Mouse (Mus musculus) neural tube, embryonic 15.5 days (tissue): ENCODE results near the gene Zbtb7a. TPM values are rescaled to one million over a fixed set of nuclear protein-coding genes. Genes with fewer than 3 reads are reported as not detected.
A peak's percentile ranks its signal among the peaks of the same experiment; 100 is the strongest.

Source experiments
- ATAC-seq: fragments of 200-750 bp; cut with Nextera tagmentation; 2 replicates; pipeline ENCODE4 v1.8.0; 2017; ENCODE audit warnings: mild to moderate bottlenecking, moderate TSS enrichment, moderate library complexity; ENCODE audit not compliant: low FRiP score
- H3K27ac ChIP-seq: fragments of 300-500 bp; sonication (generic); replicated peaks from 2 replicates; pipeline ENCODE4 v1.5.1; 2015; ENCODE audit warnings: mild to moderate bottlenecking, inconsistent platforms
- H3K27me3 ChIP-seq: fragments of 300-500 bp; sonication (generic); replicated peaks from 2 replicates; pipeline ENCODE4 v1.6.1; 2015; ENCODE audit warnings: inconsistent platforms
- H3K36me3 ChIP-seq: fragments of 300-500 bp; sonication (generic); 2 replicates; pipeline ENCODE4 v1.6.1; 2015; ENCODE audit warnings: inconsistent platforms
- H3K4me1 ChIP-seq: fragments of 300-500 bp; sonication (generic); 2 replicates; pipeline ENCODE4 v1.6.1; 2015; ENCODE audit warnings: inconsistent platforms
- H3K4me2 ChIP-seq: fragments of 300-500 bp; sonication (generic); 2 replicates; pipeline ENCODE4 v1.6.1; 2015; ENCODE audit warnings: inconsistent platforms, mild to moderate bottlenecking, moderate library complexity
- H3K4me3 ChIP-seq: fragments of 300-500 bp; sonication (generic); replicated peaks from 2 replicates; pipeline ENCODE4 v1.5.1; 2015; ENCODE audit warnings: mild to moderate bottlenecking, inconsistent platforms
- H3K9ac ChIP-seq: fragments of 300-500 bp; sonication (generic); replicated peaks from 2 replicates; pipeline ENCODE4 v1.6.1; 2015; ENCODE audit warnings: mild to moderate bottlenecking, inconsistent platforms
- H3K9me3 ChIP-seq: fragments of 300-500 bp; sonication (generic); replicated peaks from 2 replicates; pipeline ENCODE4 v1.6.1; 2016; ENCODE audit warnings: inconsistent platforms
- WGBS: fragments of 180-500 bp; shearing (Covaris S2); methylation state at CpG from one replicate; pipeline ENCODE4 v1.1.7; 2015; ENCODE audit warnings: mixed read lengths; 5-methylcytosine and 5-hydroxymethylcytosine counted together
- polyA plus RNA-seq: library from polyadenylated mRNA; unstranded; fragments of >200 nt; fragmentation: Nextera tagmentation; extraction: Ambion mirVana; gene quantifications from 2 replicates; pipeline ENCODE4 v1.2.1, GENCODE M21; 2015

Gene Zbtb7a
- 14.8 and 21.0 TPM in 2 replicates for polyA plus RNA-seq

DNA sequence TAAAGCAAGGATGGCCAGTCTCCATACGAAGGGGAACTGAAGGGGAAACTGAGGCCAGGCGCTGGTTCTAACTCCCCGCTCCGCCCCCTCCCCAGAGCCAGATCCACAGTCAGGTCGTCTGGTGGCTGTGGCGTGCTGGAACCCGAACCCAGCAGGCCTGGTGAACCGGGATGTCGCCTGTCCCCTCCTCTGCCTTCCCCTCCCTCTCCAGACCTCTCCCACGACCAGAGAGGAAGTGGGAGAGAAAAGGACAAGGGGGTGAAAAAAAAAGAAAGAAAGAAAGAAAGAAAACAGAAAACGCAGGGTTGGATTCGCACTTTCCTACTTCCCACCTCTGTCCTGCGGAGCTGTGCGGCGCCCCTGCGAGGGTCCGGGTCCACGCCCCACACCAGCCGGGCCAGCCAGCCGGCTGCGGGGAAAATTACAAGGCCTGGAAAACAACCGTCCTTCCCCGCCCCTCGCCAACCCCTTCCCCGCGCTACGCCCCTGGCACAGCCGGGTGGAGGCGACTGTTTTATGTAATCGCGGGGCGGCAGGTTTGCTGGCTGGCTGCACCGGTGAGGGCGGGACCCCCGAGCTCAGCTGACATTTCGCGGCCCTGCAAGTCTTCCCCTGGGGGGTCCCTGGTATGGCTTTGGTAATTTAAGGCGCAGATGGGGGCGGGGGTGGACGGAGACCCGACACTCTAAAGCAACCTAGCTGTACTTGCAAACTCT, at the start of gene Zbtb7a:
Zbtb7a (plus strand) TSS at position 255 of the 716 bp plus-strand sequence.
- peaks cover 43% of the 10 kb centered on the region for H3K27me3 ChIP-seq
- H3K9me3 ChIP-seq = no peaks in the 10 kb centered on the region
- no peaks in the 10 kb centered on the region for H3K36me3 ChIP-seq
- H3K4me2 ChIP-seq = peak within 1 kb of the TSS; percentile 98
- H3K4me1 ChIP-seq = peaks cover 37% of the 10 kb centered on the region
- no peak for ATAC-seq
- H3K4me3 ChIP-seq = peak within 1 kb of the TSS; percentile 77
- peak within 1 kb of the TSS; percentile 98 for H3K27ac ChIP-seq
- peak within 1 kb of the TSS; percentile 94 for H3K9ac ChIP-seq
- WGBS = 3% methylated on average over 39 of the region's 41 CpGs

DNA sequence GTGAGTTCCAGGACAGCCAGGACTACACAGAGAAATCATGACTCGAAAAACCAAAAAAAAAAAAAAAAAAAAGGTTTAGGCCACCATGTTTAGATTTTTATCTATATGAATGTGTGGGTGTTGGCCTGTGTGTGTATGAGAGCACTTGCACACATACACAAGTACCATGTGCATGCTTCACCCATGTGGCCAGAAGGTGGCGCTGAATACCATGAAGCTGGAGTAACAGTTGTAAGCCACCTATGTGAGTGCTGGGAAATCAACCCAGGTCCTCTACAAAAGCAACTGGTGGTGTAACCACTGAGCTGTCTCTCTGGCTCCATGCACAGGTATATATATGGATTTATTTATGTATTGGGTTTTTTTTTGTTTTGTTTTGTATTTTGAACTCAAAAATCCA, 48.0 kb upstream of the Zbtb7a start:
- no peak for ATAC-seq
- no peaks in the 10 kb centered on the region for H3K9me3 ChIP-seq
- WGBS = 48% methylated on average over 2 of the region's 2 CpGs

DNA sequence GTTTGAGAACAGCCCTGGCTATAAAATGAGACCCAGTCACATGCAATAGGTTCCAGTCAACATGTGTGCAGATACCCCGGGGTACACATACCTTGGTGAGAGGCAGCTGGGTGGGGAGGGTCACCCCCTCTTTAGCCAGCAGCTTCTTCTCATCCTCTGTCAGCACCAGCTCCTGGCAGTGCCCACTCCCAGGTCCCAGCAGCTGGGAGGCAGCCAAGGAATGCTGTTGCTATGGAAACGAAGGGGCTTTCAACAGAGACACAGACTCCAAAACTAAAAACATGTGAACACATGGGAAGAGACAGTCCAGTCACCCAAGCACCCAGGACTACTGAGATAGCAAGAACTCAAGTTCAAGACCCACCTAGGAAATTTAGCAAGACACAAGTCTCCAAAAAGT, 45.8 kb upstream of the Zbtb7a start:
- Histone ChIP-seq H3K4me1 (peaks cover 6% of the 10 kb centered on the region), H3K4me2 (no peak overlapping the region), H3K9me3 (no peaks in the 10 kb centered on the region), H3K27ac (no peak overlapping the region), H3K9ac (no peak overlapping the region), H3K4me3 (no peak overlapping the region), H3K27me3 (peaks cover 5% of the 10 kb centered on the region; the same call in 1 of the 2 replicates), H3K36me3 (no peaks in the 10 kb centered on the region)
- WGBS = 68% methylated on average over 2 of the region's 2 CpGs
- no peak; the same call in 1 of the 2 replicates for ATAC-seq

More for the DNA sequence above, 48.0 kb upstream of the Zbtb7a start:
- no peak overlapping the region for H3K9ac ChIP-seq
- H3K4me1 ChIP-seq = peaks cover 6% of the 10 kb centered on the region
- no peaks in the 10 kb centered on the region for H3K27me3 ChIP-seq
- H3K36me3 ChIP-seq = peaks cover 11% of the 10 kb centered on the region
- H3K4me3 ChIP-seq = no peak overlapping the region
- no peak overlapping the region for H3K4me2 ChIP-seq
- H3K27ac ChIP-seq = no peak overlapping the region

DNA sequence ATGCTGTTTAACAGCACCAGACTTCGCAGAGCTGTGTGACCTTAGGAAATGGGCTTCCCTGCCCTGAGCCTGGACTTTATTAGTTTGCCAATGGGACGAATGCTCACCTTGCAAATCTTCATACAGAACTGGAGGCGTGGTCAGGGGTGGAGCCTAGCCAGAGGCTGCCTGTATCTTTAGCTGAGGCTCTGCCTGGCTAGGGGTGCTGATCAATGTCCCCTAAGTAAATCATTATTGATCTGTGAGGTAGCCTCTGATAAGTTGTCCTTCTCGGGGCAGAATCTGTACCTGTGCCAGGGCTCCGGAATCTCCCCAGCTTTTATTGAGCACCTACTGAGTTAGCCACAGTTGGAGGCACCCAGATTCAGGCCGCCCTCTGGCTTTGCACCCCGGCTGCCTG, 44.4 kb upstream of the Zbtb7a start:
- Histone ChIP-seq H3K36me3 (no peaks in the 10 kb centered on the region), H3K4me2 (no peak overlapping the region), H3K27me3 (peaks cover 5% of the 10 kb centered on the region; the same call in 1 of the 2 replicates), H3K9ac (no peak overlapping the region), H3K27ac (no peak overlapping the region), H3K9me3 (no peaks in the 10 kb centered on the region), H3K4me3 (no peak overlapping the region), H3K4me1 (peaks cover 6% of the 10 kb centered on the region)
- WGBS = 77% methylated on average over 7 of the region's 7 CpGs
- no peak for ATAC-seq

DNA sequence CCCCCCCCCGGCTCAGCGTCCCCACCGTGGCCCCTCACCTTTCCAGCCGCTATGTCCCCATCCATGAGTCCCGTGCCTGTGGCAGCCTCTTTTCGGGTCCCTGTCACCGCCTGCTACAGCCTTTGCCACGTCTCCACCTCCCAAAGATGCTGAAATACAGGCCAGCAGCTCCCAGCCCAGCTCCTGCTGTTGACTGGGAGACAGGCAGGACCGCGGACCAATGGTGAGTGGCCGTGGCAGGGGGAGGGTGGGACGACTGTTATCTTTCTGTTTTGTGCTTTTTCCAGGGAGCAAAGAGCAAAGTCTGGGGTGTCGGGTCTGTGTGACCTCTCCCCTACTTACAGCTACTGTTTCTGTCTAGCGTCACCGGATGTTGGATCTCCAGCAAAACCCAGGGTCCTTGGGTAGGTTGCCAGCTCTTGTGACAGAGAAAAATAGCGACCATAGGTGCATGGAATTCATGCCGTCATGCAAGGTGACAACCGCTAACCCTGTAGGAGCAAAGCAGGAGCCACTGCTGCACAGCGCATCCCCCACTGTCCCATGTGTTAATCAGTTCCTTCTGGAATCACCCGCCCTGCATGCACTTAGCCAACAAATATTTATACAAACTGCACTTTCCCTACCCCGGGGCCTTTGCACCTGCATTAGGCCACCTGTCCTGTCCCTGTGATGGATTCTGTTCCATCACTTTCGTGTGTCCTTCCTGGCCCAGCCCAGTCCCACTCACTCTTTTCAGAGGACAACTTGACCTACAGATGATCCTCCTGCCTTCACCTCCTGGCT, 42.4 kb upstream of the Zbtb7a start:
- no peaks in the 10 kb centered on the region for H3K36me3 ChIP-seq
- no peak for ATAC-seq
- H3K4me2 ChIP-seq = no peak overlapping the region
- no peak overlapping the region for H3K27ac ChIP-seq
- peaks cover 5% of the 10 kb centered on the region; the same call in 1 of the 2 replicates for H3K27me3 ChIP-seq
- H3K4me1 ChIP-seq = peaks cover 6% of the 10 kb centered on the region
- no peaks in the 10 kb centered on the region for H3K9me3 ChIP-seq
- WGBS = 61% methylated on average over 22 of the region's 22 CpGs
- H3K9ac ChIP-seq = no peak overlapping the region
- no peak overlapping the region for H3K4me3 ChIP-seq

DNA sequence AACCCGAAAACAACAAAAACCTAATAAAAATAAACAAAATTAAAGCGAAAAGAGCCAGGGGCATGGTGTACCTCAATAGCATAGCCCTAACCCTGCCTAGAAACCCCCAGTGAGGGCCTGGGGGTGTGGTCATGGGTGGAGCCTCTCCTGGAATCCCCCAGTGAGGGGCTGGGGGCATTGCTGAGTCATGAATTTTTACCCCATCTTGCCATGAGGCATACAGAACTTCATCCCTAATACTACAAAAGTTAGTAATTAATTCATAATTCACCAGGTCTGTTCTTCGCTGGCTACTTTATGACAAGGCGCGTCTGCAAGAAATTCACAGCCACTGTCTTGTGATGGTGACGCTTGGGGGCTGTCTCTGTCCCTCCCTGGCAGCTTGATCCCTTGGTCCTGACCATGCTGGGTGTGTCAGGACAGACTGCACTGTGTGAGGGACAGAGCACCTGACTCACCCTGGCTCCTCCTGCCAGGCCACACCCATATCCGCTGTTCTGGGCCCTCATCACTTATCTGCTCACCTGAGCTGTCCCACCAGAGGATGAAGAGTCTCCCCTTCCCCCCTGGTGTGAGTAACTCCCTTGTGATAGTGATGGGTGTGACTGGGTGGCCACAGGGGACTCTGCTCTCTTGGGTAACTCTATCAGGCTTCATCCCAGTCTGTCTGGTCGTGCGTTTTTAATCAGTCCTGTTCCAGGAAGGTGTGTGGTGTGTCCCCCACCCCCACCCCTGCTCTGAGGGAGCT, 39.9 kb upstream of the Zbtb7a start:
- ATAC-seq = no peak

DNA sequence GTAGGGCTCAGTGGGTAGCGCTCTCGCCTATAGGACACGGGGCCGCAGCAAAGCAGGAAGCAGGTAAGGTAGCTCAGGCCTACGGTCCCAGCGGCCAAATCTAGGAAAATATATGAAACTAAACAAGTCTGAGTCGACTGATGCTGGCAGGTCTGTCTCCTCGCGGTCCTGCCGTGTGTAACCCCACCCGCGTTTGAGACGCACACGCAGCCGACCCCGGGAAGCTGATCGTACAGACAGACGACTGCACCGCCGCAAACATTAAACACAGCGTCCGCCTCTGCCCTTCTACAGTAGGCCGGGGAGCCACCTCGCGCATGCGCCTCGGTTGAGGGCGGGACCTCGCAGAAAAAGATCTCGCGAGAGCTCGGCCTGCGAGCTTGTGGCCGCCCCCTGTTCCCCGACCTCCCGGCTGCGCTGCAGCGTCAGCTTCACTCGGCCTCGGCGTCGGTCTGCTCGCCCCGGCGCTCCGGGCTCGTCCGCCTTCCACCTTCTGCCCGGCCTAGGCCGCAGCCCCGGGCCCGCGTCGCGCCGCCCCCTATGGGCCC, 29.4 kb upstream of the Zbtb7a start, which contains the start of gene Map2k2:
Map2k2 (plus strand) TSS at position 351 of the 548 bp plus-strand sequence.
- Histone ChIP-seq H3K36me3 (peaks cover 24% of the 10 kb centered on the region), H3K27me3 (no peaks in the 10 kb centered on the region), H3K9ac (peak within 1 kb of the TSS; percentile 100), H3K4me1 (peaks cover 28% of the 10 kb centered on the region), H3K4me2 (peak within 1 kb of the TSS; percentile 84), H3K9me3 (no peaks in the 10 kb centered on the region), H3K4me3 (peak within 1 kb of the TSS; percentile 100), H3K27ac (peak within 1 kb of the TSS; percentile 100)
- peak; percentile 96 for ATAC-seq
- WGBS = under 1% methylated on average over 51 of the region's 56 CpGs

More for the DNA sequence above, 39.9 kb upstream of the Zbtb7a start:
- H3K4me3 ChIP-seq = no peak overlapping the region
- no peaks in the 10 kb centered on the region for H3K36me3 ChIP-seq
- no peak overlapping the region for H3K4me2 ChIP-seq
- H3K4me1 ChIP-seq = no peaks in the 10 kb centered on the region
- H3K9ac ChIP-seq = no peak overlapping the region
- WGBS = 56% methylated on average over 9 of the region's 9 CpGs
- H3K27ac ChIP-seq = no peak overlapping the region
- H3K9me3 ChIP-seq = no peaks in the 10 kb centered on the region
- H3K27me3 ChIP-seq = peaks cover 5% of the 10 kb centered on the region; the same call in 1 of the 2 replicates

DNA sequence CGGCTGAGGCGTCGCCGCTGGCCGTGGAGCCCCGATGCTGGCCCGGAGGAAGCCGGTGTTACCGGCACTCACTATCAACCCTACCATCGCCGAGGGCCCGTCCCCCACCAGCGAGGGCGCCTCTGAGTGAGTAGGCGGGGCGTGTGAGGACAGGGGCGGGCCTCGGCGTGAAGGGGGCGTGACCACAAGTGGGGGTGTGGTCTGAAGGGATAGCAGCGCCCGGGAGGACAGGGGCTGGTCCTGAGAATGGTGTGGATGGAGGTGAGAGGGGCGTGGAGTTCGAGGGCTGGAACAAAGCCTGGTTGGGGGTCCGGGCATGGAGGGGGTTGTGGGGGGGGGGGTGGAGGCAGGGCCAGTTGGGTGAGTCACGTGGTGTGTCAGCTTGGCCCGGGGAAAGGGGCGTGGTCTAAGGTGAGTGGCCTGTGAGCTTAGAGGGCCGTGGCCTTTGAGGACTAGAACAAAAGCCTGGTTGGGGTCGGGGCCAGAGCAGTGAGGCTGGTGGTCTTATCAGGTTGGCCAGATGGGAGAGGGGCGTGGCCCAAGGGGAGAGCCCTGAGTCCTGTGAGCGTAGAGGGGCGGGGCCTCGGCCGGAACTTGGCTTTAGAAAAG, 28.8 kb upstream of the Zbtb7a start:
- Histone ChIP-seq H3K9ac (peak overlapping the region; percentile 100), H3K4me2 (peak overlapping the region; percentile 84), H3K4me3 (peak overlapping the region; percentile 100), H3K27me3 (no peaks in the 10 kb centered on the region), H3K27ac (peak overlapping the region; percentile 100), H3K9me3 (no peaks in the 10 kb centered on the region), H3K36me3 (peaks cover 29% of the 10 kb centered on the region), H3K4me1 (peaks cover 28% of the 10 kb centered on the region)
- peak; percentile 93 for ATAC-seq
- WGBS = under 1% methylated on average over 34 of the region's 35 CpGs

DNA sequence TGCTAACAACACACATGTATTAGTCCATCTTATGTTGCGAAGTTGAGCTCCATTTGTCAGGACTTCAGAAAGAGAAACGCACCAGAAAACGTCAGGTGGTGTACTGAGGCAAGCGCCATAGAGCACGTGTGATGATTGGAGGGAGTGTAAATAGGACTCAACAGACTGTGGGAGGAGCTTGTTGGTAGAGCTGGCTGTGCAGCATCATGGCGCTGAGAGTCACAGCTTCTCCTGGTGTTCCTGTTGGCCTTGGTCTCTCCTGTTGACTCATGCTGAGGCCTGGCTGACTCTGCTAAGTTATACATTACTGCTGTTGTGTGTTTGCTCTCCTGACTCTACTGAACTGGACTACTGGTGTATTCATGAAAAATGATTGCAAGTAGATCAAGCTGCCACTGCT, 22.1 kb upstream of the Zbtb7a start:
- 97% methylated on average over 6 of the region's 6 CpGs for WGBS
- Histone ChIP-seq H3K9ac (no peak overlapping the region), H3K4me2 (no peak overlapping the region), H3K36me3 (peaks cover 89% of the 10 kb centered on the region), H3K4me3 (no peak overlapping the region), H3K27me3 (no peaks in the 10 kb centered on the region), H3K4me1 (0 out of 2 replicates have a peak, but pooled peaks cover 4% of the 10 kb centered on the region), H3K9me3 (no peaks in the 10 kb centered on the region), H3K27ac (no peak overlapping the region)
- no peak for ATAC-seq

DNA sequence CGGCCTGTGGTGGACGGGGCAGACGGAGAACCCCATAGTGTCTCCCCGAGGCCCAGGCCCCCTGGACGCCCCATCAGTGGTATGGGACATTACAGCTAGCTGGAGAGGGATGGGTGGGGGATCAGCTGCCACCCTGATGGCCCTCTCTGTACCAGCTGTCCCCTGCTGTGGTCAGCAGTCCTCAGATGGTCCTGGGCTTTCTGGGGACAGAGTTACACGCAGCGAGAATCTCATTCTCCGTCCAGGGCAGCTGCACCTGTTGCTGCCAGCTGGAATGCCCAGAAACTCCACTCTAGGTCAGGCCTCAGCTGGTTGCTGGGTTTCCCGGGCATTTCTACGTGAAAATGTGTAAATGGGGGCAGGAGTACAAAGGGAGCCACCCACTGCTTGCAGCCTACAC, 15.4 kb upstream of the Zbtb7a start:
- no peaks in the 10 kb centered on the region for H3K4me1 ChIP-seq
- H3K9me3 ChIP-seq = no peaks in the 10 kb centered on the region
- H3K4me3 ChIP-seq = no peak overlapping the region
- H3K9ac ChIP-seq = no peak overlapping the region
- peaks cover 95% of the 10 kb centered on the region for H3K36me3 ChIP-seq
- no peak overlapping the region for H3K27ac ChIP-seq
- 93% methylated on average over 10 of the region's 10 CpGs for WGBS
- ATAC-seq = no peak
- no peaks in the 10 kb centered on the region for H3K27me3 ChIP-seq
- no peak overlapping the region for H3K4me2 ChIP-seq

DNA sequence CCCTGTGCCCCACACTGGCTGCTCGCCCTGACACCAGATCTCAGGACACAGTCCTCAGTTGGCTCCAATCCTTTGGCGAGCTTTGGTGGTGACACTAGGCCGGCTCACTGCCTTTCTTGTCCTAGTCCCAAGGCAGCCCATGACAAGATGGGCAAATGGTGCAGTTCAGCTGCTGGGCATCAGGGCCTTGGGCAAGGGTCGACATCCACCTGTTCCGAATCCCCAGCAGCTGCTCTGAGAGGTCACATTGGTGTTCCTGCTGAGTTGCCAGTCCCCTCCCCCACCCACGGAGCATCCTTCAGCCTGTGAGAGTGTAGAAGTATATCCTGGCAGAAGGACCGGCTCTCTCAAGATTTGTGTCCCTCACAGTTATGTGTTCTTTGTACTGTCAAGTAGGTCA, 14.4 kb upstream of the Zbtb7a start:
- H3K4me2 ChIP-seq = no peak overlapping the region
- H3K4me3 ChIP-seq = no peak overlapping the region
- H3K4me1 ChIP-seq = no peaks in the 10 kb centered on the region
- H3K36me3 ChIP-seq = peaks cover 84% of the 10 kb centered on the region
- no peaks in the 10 kb centered on the region for H3K27me3 ChIP-seq
- no peaks in the 10 kb centered on the region for H3K9me3 ChIP-seq
- no peak for ATAC-seq
- no peak overlapping the region for H3K27ac ChIP-seq
- WGBS = 91% methylated on average over 7 of the region's 7 CpGs
- H3K9ac ChIP-seq = no peak overlapping the region
